Mouse (Mus musculus) limb, embryonic 10.5 days (tissue): ENCODE results near the gene Prdm16. TPM values are rescaled to one million over a fixed set of nuclear protein-coding genes. Genes with fewer than 3 reads are reported as not detected.

Experiments
- DNase-seq: peaks from one replicate; pipeline ENCODE4 v3.0.0-alpha.2; 2017; ENCODE audit warnings: low spot score
- H3K27ac ChIP-seq: fragments of 300-500 bp; sonication (generic); 2 replicates; pipeline ENCODE4 v1.5.1; 2016; ENCODE audit warnings: mild to moderate bottlenecking
- H3K27me3 ChIP-seq: fragments of 300-500 bp; sonication (generic); 2 replicates; pipeline ENCODE4 v1.6.1; 2016; ENCODE audit warnings: low read depth, mild to moderate bottlenecking; ENCODE audit not compliant: poor library complexity, severe bottlenecking
- H3K36me3 ChIP-seq: fragments of 300-500 bp; sonication (generic); 2 replicates; pipeline ENCODE4 v1.6.1; 2016; ENCODE audit warnings: mild to moderate bottlenecking, moderate library complexity
- H3K4me1 ChIP-seq: fragments of 300-500 bp; sonication (generic); 2 replicates; pipeline ENCODE4 v1.6.1; 2016
- H3K4me3 ChIP-seq: fragments of 300-500 bp; sonication (generic); 2 replicates; pipeline ENCODE4 v1.5.1; 2016; ENCODE audit warnings: mild to moderate bottlenecking, moderate library complexity
- H3K9me3 ChIP-seq: fragments of 300-500 bp; sonication (generic); replicated peaks from 2 replicates; pipeline ENCODE4 v1.6.1; 2016; ENCODE audit warnings: mild to moderate bottlenecking
- WGBS: fragments of 180-500 bp; shearing (Covaris S2); methylation state at CpG from one replicate; pipeline ENCODE4 v1.1.7; 2016; 5-methylcytosine and 5-hydroxymethylcytosine counted together
- polyA plus RNA-seq: library from polyadenylated mRNA; unstranded; fragments of >200 nt; fragmentation: Nextera tagmentation; extraction: Ambion mirVana; gene quantifications from 2 replicates; pipeline ENCODE4 v1.2.1, GENCODE M21; 2016

Gene Prdm16
- polyA plus RNA-seq, 1 experiment from 2014 or later: 93.9 TPM

DNA sequence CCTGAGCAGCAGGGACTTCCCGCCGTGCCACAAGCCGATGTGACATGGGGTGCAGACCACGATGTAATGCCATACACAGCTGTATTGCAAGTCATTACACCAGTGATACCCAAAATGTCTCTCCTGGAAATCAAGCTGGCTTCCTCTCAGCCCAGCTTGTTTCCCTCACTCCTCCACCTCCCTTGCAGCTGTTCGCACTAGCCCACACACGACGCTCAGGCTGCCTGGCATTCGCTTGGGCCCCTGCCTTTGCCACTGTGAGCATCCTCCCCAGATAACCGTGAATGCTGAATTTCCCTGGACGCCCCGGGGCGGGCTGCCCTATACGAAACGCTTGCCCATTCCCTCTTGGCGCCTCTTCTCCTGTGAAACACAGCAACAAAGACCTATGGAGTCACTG lies 198.1 kb downstream of the Prdm16 start:
- Histone ChIP-seq H3K27ac (peak overlapping the region; percentile 46; the same call in 1 of the 2 replicates), H3K9me3 (no peaks in the 10 kb centered on the region), H3K4me3 (no peak overlapping the region), H3K27me3 (no peaks in the 10 kb centered on the region), H3K4me1 (peaks cover 58% of the 10 kb centered on the region), H3K36me3 (peaks cover 26% of the 10 kb centered on the region)
- DNase-seq: no peak
- WGBS: 86% methylated on average over 15 of the region's 15 CpGs

DNA sequence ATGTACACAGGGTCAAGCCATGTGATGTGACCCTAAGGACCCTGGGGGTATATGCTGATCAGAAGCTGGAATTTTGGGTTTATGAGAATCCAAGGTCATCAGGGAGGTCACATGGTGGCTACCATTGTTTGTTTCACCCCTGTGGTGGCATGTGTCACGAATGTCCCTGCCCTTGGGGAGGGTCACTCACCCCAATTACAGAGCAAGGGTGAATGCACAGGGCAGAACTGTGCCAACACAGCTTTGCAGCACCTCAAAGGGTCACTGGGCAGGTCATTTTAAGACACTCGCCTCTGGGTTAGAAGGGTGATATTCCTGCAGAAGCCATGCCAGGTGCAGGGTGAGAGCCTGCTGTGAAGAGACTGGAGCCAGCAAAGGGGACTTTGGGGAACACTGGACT lies 206.9 kb downstream of the Prdm16 start:
- 73% methylated on average over 2 of the region's 2 CpGs for WGBS
- Histone ChIP-seq H3K27ac (no peak overlapping the region), H3K4me3 (no peak overlapping the region), H3K27me3 (peaks cover 9% of the 10 kb centered on the region; the same call in 1 of the 2 replicates), H3K9me3 (no peaks in the 10 kb centered on the region), H3K4me1 (peaks cover 65% of the 10 kb centered on the region), H3K36me3 (peaks cover 40% of the 10 kb centered on the region)
- DNase-seq: no peak

DNA sequence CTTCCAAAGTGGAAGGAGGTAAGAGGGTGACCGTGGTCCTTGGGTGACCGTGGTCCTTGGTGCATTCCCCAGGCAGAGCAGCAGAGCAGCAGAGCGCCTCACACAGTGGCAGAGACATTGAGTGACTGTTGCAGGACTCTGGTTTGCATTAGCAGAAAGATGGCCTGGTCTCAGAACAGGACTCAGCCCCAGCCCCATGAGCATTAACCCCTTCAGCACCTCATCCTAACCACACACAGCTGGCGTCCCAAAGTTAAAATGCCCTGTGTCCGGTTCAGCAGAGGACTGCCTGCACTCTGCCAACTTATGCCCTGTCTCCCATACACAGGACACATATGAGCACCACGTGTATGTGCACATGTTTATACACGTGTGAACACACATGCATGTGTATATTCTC lies 209.8 kb downstream of the Prdm16 start:
- Histone ChIP-seq H3K9me3 (no peaks in the 10 kb centered on the region), H3K27me3 (peaks cover 11% of the 10 kb centered on the region; the same call in 1 of the 2 replicates), H3K4me1 (peaks cover 76% of the 10 kb centered on the region), H3K27ac (peak overlapping the region; percentile 78; the same call in 1 of the 2 replicates), H3K4me3 (no peak overlapping the region), H3K36me3 (peaks cover 22% of the 10 kb centered on the region)
- 42% methylated on average over 7 of the region's 7 CpGs for WGBS
- peak; percentile 74 for DNase-seq

DNA sequence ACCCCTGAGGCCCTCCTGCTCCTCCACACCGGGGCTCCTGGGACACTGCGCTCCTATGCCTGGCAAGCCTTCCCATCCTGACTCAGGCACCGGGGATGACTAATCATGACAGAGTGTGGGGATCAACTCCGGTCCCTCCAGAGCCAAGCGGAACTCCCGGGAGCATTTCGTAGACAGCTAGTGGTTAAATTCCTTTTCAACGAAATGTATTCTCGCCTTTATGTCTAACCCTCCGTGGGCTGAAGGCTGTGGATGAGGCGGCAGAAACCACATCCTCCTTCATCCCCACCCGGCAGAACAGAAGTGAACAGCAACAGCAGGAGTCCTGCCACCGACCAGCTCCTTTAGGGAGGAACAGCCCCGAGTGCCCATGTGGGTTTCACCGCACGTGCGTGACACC lies 211.4 kb downstream of the Prdm16 start:
- Histone ChIP-seq H3K4me1 (peaks cover 87% of the 10 kb centered on the region), H3K27ac (peak overlapping the region; percentile 73), H3K27me3 (peaks cover 11% of the 10 kb centered on the region; the same call in 1 of the 2 replicates), H3K4me3 (peak overlapping the region; percentile 14; the same call in 1 of the 2 replicates), H3K36me3 (peaks cover 15% of the 10 kb centered on the region), H3K9me3 (no peaks in the 10 kb centered on the region)
- 62% methylated on average over 17 of the region's 17 CpGs for WGBS
- no peak for DNase-seq

DNA sequence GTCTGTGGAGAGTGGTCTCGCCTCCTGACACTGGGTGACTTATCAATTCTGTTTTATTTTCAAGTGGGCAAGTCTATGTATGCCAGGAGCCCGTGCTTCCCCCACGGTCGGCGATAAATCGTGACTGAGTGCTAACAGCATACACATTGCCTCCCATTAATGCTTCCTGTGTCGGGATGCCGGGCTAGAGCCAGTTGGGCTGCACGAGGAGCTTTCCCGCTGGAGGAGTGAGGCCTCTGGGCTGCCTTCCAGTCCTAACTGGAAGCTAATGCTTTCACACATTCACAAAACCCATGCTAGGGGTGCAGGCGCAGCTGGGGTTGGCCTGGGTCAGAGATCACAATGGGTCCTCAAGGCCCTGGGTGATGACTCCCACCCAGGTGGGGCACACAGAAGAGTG lies 212.0 kb downstream of the Prdm16 start:
- Histone ChIP-seq H3K36me3 (peaks cover 19% of the 10 kb centered on the region), H3K27me3 (peaks cover 11% of the 10 kb centered on the region; the same call in 1 of the 2 replicates), H3K4me1 (peaks cover 87% of the 10 kb centered on the region), H3K9me3 (no peaks in the 10 kb centered on the region), H3K4me3 (peak overlapping the region; percentile 14; the same call in 1 of the 2 replicates), H3K27ac (peak overlapping the region; percentile 73)
- DNase-seq: peak; percentile 73
- 29% methylated on average over 11 of the region's 11 CpGs for WGBS

DNA sequence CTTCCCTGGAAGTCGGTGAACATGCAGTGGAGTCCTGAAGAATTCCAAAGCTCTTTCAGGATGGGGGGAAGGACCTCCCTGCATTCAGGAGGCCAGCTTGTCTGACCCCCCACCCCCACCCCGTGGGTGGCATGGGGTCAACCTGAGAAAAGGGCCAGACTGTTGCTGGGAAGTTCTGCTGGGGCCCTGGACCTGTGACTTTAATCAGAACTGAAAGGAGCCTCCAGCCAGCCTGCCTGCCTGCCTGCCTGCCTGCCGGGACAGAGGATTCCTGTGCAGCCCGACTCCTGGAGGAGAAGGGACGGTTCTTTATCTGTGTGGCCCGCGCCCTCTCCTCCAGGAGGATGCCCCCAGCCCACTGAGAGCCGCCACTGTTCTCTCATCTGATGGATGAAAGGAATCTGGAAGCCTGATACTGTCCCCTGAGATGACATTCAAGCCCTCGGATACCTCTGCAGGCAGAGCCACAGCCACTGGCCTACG lies 214.2 kb downstream of the Prdm16 start:
- peak overlapping the region; percentile 75 for H3K27ac ChIP-seq
- 2% methylated on average over 10 of the region's 10 CpGs for WGBS
- peak; percentile 59 for DNase-seq

DNA sequence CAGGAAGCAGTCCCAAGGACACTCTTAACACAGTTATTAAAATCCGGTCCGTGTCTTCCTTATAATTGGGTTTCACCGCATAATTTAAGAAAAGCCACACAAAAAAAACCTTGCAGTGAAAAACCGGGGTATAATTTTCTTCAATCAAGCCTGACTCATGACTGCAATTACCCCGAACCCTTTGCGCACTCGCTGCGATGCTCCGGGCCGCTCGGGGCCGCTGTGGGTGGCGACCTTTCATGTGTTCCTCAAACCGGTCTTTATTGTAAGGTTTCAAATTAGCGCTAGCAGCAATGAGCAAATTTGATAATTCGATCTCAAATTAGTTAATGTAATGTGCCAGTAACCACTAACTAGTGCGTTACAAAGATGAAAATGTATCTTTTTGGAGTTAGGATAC lies 215.9 kb downstream of the Prdm16 start:
- H3K36me3 ChIP-seq: peaks cover 27% of the 10 kb centered on the region
- H3K9me3 ChIP-seq: no peaks in the 10 kb centered on the region; the same call in 1 of the 2 replicates
- peaks cover 78% of the 10 kb centered on the region for H3K4me1 ChIP-seq
- no peak overlapping the region for H3K27ac ChIP-seq
- H3K4me3 ChIP-seq: no peak overlapping the region
- no peak for DNase-seq
- H3K27me3 ChIP-seq: peaks cover 11% of the 10 kb centered on the region; the same call in 1 of the 2 replicates
- WGBS: 87% methylated on average over 17 of the region's 17 CpGs

More for the DNA sequence above, 214.2 kb downstream of the Prdm16 start:
- Histone ChIP-seq H3K4me3 (peak overlapping the region; percentile 31), H3K9me3 (no peaks in the 10 kb centered on the region; the same call in 1 of the 2 replicates), H3K27me3 (peaks cover 11% of the 10 kb centered on the region; the same call in 1 of the 2 replicates), H3K36me3 (peaks cover 29% of the 10 kb centered on the region), H3K4me1 (peaks cover 79% of the 10 kb centered on the region)

DNA sequence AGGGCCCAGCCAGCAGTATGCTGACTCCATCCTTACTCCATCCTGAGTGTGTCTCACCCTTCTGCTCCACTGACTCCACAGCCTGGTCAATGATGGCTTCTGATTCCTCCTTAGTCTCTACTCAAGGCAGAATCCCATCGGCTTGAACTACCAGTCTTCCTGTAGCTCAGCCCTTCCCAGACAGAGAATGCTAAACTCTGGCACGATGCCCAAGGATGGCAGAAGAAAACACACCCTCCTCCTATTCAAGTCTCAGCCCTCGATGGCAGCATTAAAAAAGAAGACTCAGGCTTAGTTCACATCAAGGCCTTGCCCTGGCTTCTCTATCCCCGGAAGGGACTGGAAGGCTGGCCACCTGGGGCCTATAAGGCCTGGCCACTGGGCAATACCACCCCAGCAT lies 216.9 kb downstream of the Prdm16 start:
- Histone ChIP-seq H3K4me3 (no peak overlapping the region), H3K27ac (no peak overlapping the region), H3K4me1 (peaks cover 78% of the 10 kb centered on the region), H3K27me3 (peaks cover 2% of the 10 kb centered on the region; the same call in 1 of the 2 replicates), H3K36me3 (peaks cover 25% of the 10 kb centered on the region), H3K9me3 (no peaks in the 10 kb centered on the region; the same call in 1 of the 2 replicates)
- no peak for DNase-seq
- 95% methylated on average over 4 of the region's 4 CpGs for WGBS

DNA sequence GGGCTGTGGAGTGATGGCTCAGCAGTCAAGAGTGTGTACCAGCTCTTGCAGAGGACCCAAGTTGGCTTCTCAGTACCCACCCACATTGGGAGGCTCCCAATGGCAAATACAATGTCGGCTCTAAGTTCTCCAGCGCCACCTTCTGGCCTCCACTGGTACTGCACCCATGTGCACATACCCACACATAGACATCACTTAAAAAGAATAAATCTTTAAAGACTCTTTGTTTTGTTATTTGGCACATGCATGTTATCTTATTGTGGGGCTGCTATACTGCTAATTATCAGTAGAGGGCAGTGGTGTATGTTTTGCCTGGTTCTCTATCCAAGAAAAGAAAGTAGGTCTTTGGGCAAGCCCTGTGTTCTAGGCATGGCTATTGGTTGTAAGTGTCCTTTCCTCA lies 217.7 kb downstream of the Prdm16 start:
- no peak for DNase-seq
- peaks cover 78% of the 10 kb centered on the region for H3K4me1 ChIP-seq
- 0 out of 2 replicates have a peak, but pooled peaks cover 2% of the 10 kb centered on the region for H3K27me3 ChIP-seq
- no peak overlapping the region for H3K4me3 ChIP-seq
- no peak overlapping the region for H3K27ac ChIP-seq
- no peaks in the 10 kb centered on the region; the same call in 1 of the 2 replicates for H3K9me3 ChIP-seq
- peaks cover 25% of the 10 kb centered on the region for H3K36me3 ChIP-seq
- WGBS: 32% methylated on average over 2 of the region's 2 CpGs

DNA sequence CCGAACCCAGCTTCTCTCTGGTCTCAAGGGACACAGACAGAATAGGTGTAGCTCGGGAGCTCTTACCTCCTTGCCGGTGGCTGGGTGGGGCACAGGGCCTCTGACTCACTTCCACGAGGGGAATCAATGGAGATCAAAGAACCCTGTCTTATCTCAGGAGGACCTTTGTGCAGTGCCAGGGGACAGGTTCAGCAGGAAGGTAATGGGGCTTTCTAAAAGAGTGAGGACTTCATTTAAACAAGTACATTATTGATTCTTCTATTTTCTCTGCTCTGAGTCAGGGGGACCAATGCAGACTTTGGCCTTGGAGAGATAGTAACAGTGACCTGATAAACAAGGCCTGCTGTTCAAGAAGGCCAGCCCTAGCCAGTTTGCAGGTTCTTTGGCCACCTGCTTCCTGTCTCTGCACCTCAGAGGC lies 218.3 kb downstream of the Prdm16 start:
- H3K4me1 ChIP-seq: peaks cover 78% of the 10 kb centered on the region
- 86% methylated on average over 4 of the region's 4 CpGs for WGBS
- no peak overlapping the region; the same call in 1 of the 2 replicates for H3K27ac ChIP-seq
- no peak overlapping the region for H3K4me3 ChIP-seq
- DNase-seq: no peak
- H3K9me3 ChIP-seq: no peaks in the 10 kb centered on the region; the same call in 1 of the 2 replicates
- 0 out of 2 replicates have a peak, but pooled peaks cover 6% of the 10 kb centered on the region for H3K27me3 ChIP-seq
- H3K36me3 ChIP-seq: peaks cover 30% of the 10 kb centered on the region

DNA sequence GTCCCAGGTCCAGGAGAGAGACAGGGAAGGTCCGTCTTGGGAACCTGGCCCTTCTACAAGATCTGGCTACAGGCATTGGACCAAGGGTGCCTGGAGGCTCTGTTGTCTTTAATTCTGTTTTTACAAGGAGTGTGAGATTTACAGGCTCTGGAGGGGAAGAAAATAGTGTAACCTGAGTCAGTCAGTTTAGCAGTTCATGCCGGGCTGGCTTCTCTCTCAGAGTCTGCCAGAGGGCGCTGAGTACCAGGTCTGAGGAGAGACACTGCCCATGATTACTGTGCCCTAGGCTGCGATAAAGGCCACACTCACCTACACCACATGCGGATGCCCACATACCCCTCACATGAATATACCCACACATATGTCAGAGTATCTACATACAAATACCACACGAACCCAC lies 219.9 kb downstream of the Prdm16 start:
- Histone ChIP-seq H3K36me3 (peaks cover 30% of the 10 kb centered on the region), H3K27me3 (0 out of 2 replicates have a peak, but pooled peaks cover 6% of the 10 kb centered on the region), H3K27ac (0 out of 2 replicates have a peak overlapping the region, but pooled peaks have one; percentile 26), H3K9me3 (no peaks in the 10 kb centered on the region; the same call in 1 of the 2 replicates), H3K4me1 (peaks cover 78% of the 10 kb centered on the region), H3K4me3 (no peak overlapping the region)
- DNase-seq: no peak
- 60% methylated on average over 6 of the region's 6 CpGs for WGBS

DNA sequence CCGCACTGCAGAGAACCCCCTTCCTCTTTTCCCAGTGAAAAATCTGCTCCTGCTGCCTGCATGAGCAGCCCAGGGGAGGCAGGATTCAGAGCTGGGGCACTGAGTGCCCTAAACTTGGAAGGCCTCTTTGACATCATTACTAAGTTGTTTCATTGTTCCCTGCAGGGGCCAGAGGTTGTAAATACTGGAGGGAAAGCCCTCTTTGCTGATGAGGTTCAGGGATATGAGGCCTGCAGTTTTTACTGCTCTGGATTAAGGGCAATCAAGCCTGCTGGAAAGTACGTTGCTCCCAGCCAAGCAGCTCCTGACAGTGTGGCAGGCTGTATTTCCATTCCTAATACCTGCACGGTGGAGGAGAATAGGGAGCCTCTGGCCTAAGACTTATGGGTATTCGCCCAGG lies 221.8 kb downstream of the Prdm16 start:
- peaks cover 86% of the 10 kb centered on the region for H3K4me1 ChIP-seq
- DNase-seq: no peak
- H3K36me3 ChIP-seq: peaks cover 20% of the 10 kb centered on the region
- 35% methylated on average over 4 of the region's 4 CpGs for WGBS
- H3K27me3 ChIP-seq: peaks cover 14% of the 10 kb centered on the region; the same call in 1 of the 2 replicates
- H3K4me3 ChIP-seq: no peak overlapping the region; the same call in 1 of the 2 replicates
- peak overlapping the region; percentile 77 for H3K27ac ChIP-seq
- H3K9me3 ChIP-seq: no peaks in the 10 kb centered on the region; the same call in 1 of the 2 replicates

DNA sequence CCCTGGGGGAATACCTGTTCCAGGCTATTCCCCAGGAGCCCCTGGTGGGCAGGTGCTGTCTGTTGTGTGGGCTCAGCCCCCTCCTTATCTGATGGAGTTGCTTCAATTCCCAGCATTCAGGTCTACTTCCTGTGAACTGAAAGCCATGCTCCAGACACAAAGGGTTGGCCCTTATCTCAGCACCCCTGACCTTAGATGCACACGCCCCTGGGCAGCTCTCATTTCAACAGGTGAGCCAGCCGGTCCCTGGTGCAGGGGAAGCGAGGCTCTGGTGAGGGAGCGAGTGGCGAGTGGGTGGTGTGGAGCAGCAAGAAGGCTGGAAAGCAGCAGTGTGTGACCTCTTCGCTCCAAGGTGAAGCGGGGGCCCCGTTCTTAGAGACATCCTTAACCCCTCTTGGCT lies 226.1 kb downstream of the Prdm16 start:
- Histone ChIP-seq H3K4me1 (peaks cover 85% of the 10 kb centered on the region), H3K36me3 (peaks cover 13% of the 10 kb centered on the region; the same call in 1 of the 2 replicates), H3K9me3 (no peaks in the 10 kb centered on the region), H3K27ac (peak overlapping the region; percentile 67; the same call in 1 of the 2 replicates), H3K27me3 (peaks cover 28% of the 10 kb centered on the region; the same call in 1 of the 2 replicates), H3K4me3 (no peak overlapping the region)
- WGBS: 61% methylated on average over 8 of the region's 8 CpGs
- no peak for DNase-seq
